Mouse (Mus musculus): ENCODE results near the gene Btnl10. TPM values are rescaled to one million over a fixed set of nuclear protein-coding genes. Genes with fewer than 3 reads are reported as not detected.

The Btnl10 gene
- polyA plus RNA-seq (2012; rRNA removed) = 0.03 and 0.06 TPM in 2 replicates

GRCm38 (mm10) chr11:58917745-58918366, at the start of gene Btnl10:
Gene Btnl10 (plus strand): TSS chr11:58917908.

GRCm38 (mm10) chr11:58903511-58904409, 13.9 kb upstream of the Btnl10 start, which contains the start of gene Zfp39:
Gene Zfp39 (minus strand): TSS chr11:58904225.

GRCm38 (mm10) chr11:58938322-58939087, 20.8 kb downstream of the Btnl10 start, which contains the start of gene Rnf187:
Gene Rnf187 (minus strand): TSS chr11:58938916.

GRCm38 (mm10) chr11:58948542-58949479, 31.1 kb downstream of the Btnl10 start, which contains the start of gene Hist3h2ba:
Gene Hist3h2ba (plus strand): TSS chr11:58948920.

GRCm38 (mm10) chr11:58954420-58955142, 36.9 kb downstream of the Btnl10 start, which contains the start of the genes Hist3h2a and Trim17:
Gene Hist3h2a (plus strand): TSS chr11:58954685.
Gene Trim17 (plus strand): TSS chr11:58954685.

Other genes starting within 250 kb of the Btnl10 start
- gene Olfr320, start 236.8 kb upstream of the Btnl10 start, polyA plus RNA-seq (2012; rRNA removed) = not detected in 2 replicates
- not detected in 2 replicates for gene Olfr319, start 218.7 kb upstream of the Btnl10 start, polyA plus RNA-seq (2012; rRNA removed)
- gene Olfr318, start 193.9 kb upstream of the Btnl10 start, polyA plus RNA-seq (2012; rRNA removed) = not detected in 2 replicates
- 0.28 and 0.29 TPM in 2 replicates for gene Olfr317, start 178.7 kb upstream of the Btnl10 start, polyA plus RNA-seq (2012; rRNA removed)
- gene Olfr316, start 165.2 kb upstream of the Btnl10 start, polyA plus RNA-seq (2012; rRNA removed) = not detected in 2 replicates
- gene Olfr315, start 144.7 kb upstream of the Btnl10 start, polyA plus RNA-seq (2012; rRNA removed) = not detected in 2 replicates
- gene Olfr314, start 135.0 kb upstream of the Btnl10 start, polyA plus RNA-seq (2012; rRNA removed) = not detected in 2 replicates
- gene Fam183b, start 115.9 kb upstream of the Btnl10 start, polyA plus RNA-seq (2012; rRNA removed) = 2.6 and 4.4 TPM in 2 replicates
- gene Olfr313, start 102.9 kb upstream of the Btnl10 start, polyA plus RNA-seq (2012; rRNA removed) = not detected in 2 replicates
- gene Olfr312, start 88.7 kb upstream of the Btnl10 start, polyA plus RNA-seq (2012; rRNA removed) = not detected in 2 replicates
- gene Olfr311, start 78.7 kb upstream of the Btnl10 start, polyA plus RNA-seq (2012; rRNA removed) = not detected in 2 replicates
- gene Gm12258, start 70.8 kb upstream of the Btnl10 start, polyA plus RNA-seq (2012; rRNA removed) = 31.0 and 32.6 TPM in 2 replicates
- gene 2810021J22Rik, start 50.7 kb upstream of the Btnl10 start, polyA plus RNA-seq (2012; rRNA removed) = 9.1 TPM in 2 replicates
- gene Zfp39, start 13.7 kb upstream of the Btnl10 start, polyA plus RNA-seq (2012; rRNA removed) = 4.9 and 5.9 TPM in 2 replicates
- 557 and 565 TPM in 2 replicates for gene Rnf187, start 21.0 kb downstream of the Btnl10 start, polyA plus RNA-seq (2012; rRNA removed)
- gene Hist3h2ba, start 31.0 kb downstream of the Btnl10 start, polyA plus RNA-seq (2012; rRNA removed) = 491 and 498 TPM in 2 replicates
- gene Hist3h2a, start 36.8 kb downstream of the Btnl10 start, polyA plus RNA-seq (2012; rRNA removed) = 90.4 and 93.3 TPM in 2 replicates
- 2.2 and 2.3 TPM in 2 replicates for gene Trim17, start 36.8 kb downstream of the Btnl10 start, polyA plus RNA-seq (2012; rRNA removed)
- 25.8 and 27.6 TPM in 2 replicates for gene Trim11, start 60.2 kb downstream of the Btnl10 start, polyA plus RNA-seq (2012; rRNA removed)
- gene Obscn, start 218.5 kb downstream of the Btnl10 start, polyA plus RNA-seq (2012; rRNA removed) = 2.4 and 3.9 TPM in 2 replicates
- 7.4 and 8.0 TPM in 2 replicates for gene Iba57, start 245.8 kb downstream of the Btnl10 start, polyA plus RNA-seq (2012; rRNA removed)

Measured in central nervous system, embryonic 18 days (tissue).